Mouse (Mus musculus) limb, embryonic 14.5 days (tissue): ENCODE data around the gene Slc1a2. TPM values are rescaled to one million over a fixed set of nuclear protein-coding genes. Genes with fewer than 3 reads are reported as not detected.

ENCODE experiments used
- ATAC-seq: fragments of 200-750 bp; cut with Nextera tagmentation; 2 replicates; pipeline ENCODE4 v1.8.0; 2017; ENCODE audit warnings: low read depth, moderate number of reproducible peaks, moderate TSS enrichment; ENCODE audit not compliant: low FRiP score
- DNase-seq: peaks from one replicate; pipeline ENCODE4 v3.0.0-alpha.2; 2015; ENCODE audit warnings: low spot score
- H3K27ac ChIP-seq: fragments of 300-500 bp; sonication (generic); replicated peaks from 2 replicates; pipeline ENCODE4 v1.5.1; 2014; ENCODE audit warnings: low read depth, mild to moderate bottlenecking, low read length, moderate library complexity, mixed read lengths
- H3K27me3 ChIP-seq: fragments of 300-500 bp; sonication (generic); 2 replicates; pipeline ENCODE4 v1.6.1; 2014; ENCODE audit warnings: low read length, mixed read lengths; ENCODE audit not compliant: control insufficient read depth, insufficient read depth
- H3K36me3 ChIP-seq: fragments of 300-500 bp; sonication (generic); 2 replicates; pipeline ENCODE4 v1.6.1; 2014; ENCODE audit warnings: mild to moderate bottlenecking, low read length, moderate library complexity, mixed read lengths; ENCODE audit not compliant: control insufficient read depth, insufficient read depth
- H3K4me1 ChIP-seq: fragments of 300-500 bp; sonication (generic); 2 replicates; pipeline ENCODE4 v1.6.1; 2014; ENCODE audit warnings: antibody characterized with exemption, low read length, mixed read lengths; ENCODE audit not compliant: control insufficient read depth, insufficient read depth
- H3K4me2 ChIP-seq: fragments of 300-500 bp; sonication (generic); replicated peaks from 2 replicates; pipeline ENCODE4 v1.6.1; 2014; ENCODE audit warnings: low read depth, mild to moderate bottlenecking, low read length, moderate library complexity; ENCODE audit not compliant: severe bottlenecking
- H3K4me3 ChIP-seq: fragments of 300-500 bp; sonication (generic); replicated peaks from 2 replicates; pipeline ENCODE4 v1.5.1; 2014; ENCODE audit warnings: low read length
- H3K9ac ChIP-seq: fragments of 300-500 bp; sonication (generic); 2 replicates; pipeline ENCODE4 v1.6.1; 2014; ENCODE audit warnings: mild to moderate bottlenecking, low read depth, low read length, moderate library complexity; ENCODE audit not compliant: severe bottlenecking
- H3K9me3 ChIP-seq: fragments of 300-500 bp; sonication (generic); 2 replicates; pipeline ENCODE4 v1.6.1; 2016; ENCODE audit warnings: low read length; ENCODE audit not compliant: control insufficient read depth
- POLR2A ChIP-seq: fragments of 200-500 bp; IDR thresholded peaks from 2 replicates; pipeline ENCODE4 v1.8.0; 2012; ENCODE audit warnings: inconsistent platforms, mild to moderate bottlenecking, moderate library complexity, borderline replicate concordance; ENCODE audit not compliant: insufficient read depth, insufficient read length; ENCODE audit errors: extremely low read depth
- WGBS: fragments of 180-500 bp; shearing (Covaris S2); extraction: QIAGEN DNeasy Blood & Tissue Kit; methylation state at CpG from one replicate; pipeline ENCODE4 v1.1.7; 2014; 5-methylcytosine and 5-hydroxymethylcytosine counted together
- polyA plus RNA-seq, 2 experiments: library from polyadenylated mRNA; depleted of rRNA in 1 of 2; stranded (reverse) in 1 of 2; unstranded in 1 of 2; fragments of >200 nt; fragmentation: Nextera tagmentation in 1 of 2; extraction: Ambion mirVana in 1 of 2; gene quantifications; 2 replicates each; pipeline versions ENCODE4 v1.2.1 to v1.2.3; 2012 to 2014

The Slc1a2 gene
- polyA plus RNA-seq, 2 experiments, result 0.89 to 1.6 TPM

DNA sequence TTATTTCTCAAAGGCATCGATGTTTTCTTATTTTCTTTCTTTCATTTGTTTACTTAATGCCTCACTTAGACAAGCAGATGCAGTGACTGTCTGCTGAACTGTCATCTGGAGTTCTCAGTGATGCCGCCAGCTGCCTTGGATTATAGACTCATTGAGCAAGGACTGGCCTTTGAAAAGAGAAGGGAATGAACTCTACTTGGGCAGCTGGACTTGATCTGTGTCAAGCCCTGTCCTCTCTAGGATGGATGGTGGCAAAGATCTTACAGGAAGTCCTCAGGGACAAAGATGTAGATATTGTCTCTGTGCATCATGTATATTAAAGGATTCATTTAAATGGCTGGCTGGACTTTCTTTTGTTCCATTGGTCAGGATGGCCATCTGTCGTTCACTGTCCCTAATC lies 5.4 kb downstream of the Slc1a2 start:
- no peak for TF ChIP-seq POLR2A
- no peak overlapping the region for H3K4me2 ChIP-seq
- ATAC-seq (no peak), DNase-seq (no peak)
- H3K9ac ChIP-seq, result no peak overlapping the region
- no peaks in the 10 kb centered on the region for H3K9me3 ChIP-seq
- H3K4me3 ChIP-seq, result no peak overlapping the region
- H3K27me3 ChIP-seq, result peaks cover 19% of the 10 kb centered on the region
- H3K36me3 ChIP-seq, result no peaks in the 10 kb centered on the region
- H3K4me1 ChIP-seq, result peaks cover 6% of the 10 kb centered on the region; the same call in 1 of the 2 replicates
- 71% methylated on average over 3 of the region's 3 CpGs for WGBS
- H3K27ac ChIP-seq, result no peak overlapping the region

DNA sequence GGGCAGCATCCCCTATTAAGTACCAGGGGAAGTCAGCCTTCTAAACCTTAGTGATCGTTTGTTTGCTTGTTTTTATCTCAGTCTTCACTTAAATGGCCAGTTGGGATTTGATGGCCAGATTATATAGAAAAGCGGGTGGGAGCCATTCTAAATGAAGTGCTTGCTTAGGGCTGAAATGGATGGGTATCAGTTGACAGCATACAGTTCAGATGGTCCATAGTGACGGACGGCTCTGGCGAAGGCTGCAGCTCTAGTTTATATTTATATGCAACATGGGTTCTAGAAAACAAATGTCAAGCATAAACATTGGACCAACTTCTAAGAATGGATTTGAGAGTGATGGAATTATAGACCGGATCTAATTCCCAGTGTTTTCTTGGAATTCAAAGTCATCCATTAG lies 9.5 kb downstream of the Slc1a2 start:
- H3K27me3 ChIP-seq, result 0 out of 2 replicates have a peak, but pooled peaks cover 2% of the 10 kb centered on the region
- no peaks in the 10 kb centered on the region for H3K9me3 ChIP-seq
- no peak overlapping the region for H3K27ac ChIP-seq
- TF ChIP-seq POLR2A, result no peak
- H3K36me3 ChIP-seq, result no peaks in the 10 kb centered on the region
- DNase-seq (no peak), ATAC-seq (no peak)
- no peak overlapping the region for H3K9ac ChIP-seq
- H3K4me2 ChIP-seq, result no peak overlapping the region
- 63% methylated on average over 6 of the region's 6 CpGs for WGBS
- H3K4me3 ChIP-seq, result no peak overlapping the region
- H3K4me1 ChIP-seq, result no peaks in the 10 kb centered on the region; the same call in 1 of the 2 replicates

DNA sequence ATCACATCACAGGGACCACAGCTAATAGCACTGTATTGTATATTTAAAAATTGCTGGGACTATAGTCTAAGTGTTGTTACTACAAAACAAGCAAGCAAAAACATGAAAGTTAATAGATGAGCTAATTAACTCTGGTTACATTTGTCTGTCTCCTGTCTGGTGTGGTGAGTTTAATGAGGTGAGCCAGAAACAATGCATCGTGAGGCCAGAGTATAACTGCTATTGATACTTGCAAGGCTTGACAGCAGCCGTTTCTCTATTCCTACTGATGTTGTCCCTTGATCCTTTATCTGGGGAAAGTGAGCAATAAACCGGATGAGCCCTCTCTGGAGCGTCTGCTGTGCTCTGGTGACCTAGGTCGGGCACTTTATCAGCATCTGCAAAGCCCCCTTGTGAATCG lies 11.1 kb downstream of the Slc1a2 start:
- Histone ChIP-seq H3K9me3 (no peaks in the 10 kb centered on the region), H3K27me3 (0 out of 2 replicates have a peak, but pooled peaks cover 3% of the 10 kb centered on the region), H3K4me2 (no peak overlapping the region), H3K9ac (no peak overlapping the region), H3K36me3 (no peaks in the 10 kb centered on the region), H3K27ac (no peak overlapping the region), H3K4me3 (no peak overlapping the region), H3K4me1 (peaks cover 6% of the 10 kb centered on the region; the same call in 1 of the 2 replicates)
- ATAC-seq (no peak), DNase-seq (no peak)
- 22% methylated on average over 6 of the region's 6 CpGs for WGBS
- no peak for TF ChIP-seq POLR2A

DNA sequence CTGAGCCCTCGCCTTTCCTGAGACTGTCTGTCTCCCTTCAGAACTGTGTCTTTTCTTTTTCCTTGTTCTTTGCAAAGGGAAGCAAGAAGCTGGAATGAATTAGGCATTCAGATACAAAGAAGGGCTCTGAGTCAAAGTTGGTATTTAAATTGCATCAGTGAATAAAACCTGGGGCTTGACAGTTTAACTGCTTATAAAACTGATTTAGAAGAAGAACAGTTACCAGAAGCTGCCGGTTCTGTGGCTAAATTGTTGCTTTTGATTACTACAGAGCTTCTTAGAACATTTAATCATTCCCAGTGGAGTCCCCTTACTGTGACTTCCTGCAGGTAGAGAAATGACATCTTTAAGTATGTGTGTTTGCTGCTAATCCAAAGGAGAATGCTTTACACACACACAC lies 16.1 kb downstream of the Slc1a2 start:
- no peak overlapping the region for H3K9ac ChIP-seq
- no peaks in the 10 kb centered on the region for H3K9me3 ChIP-seq
- DNase-seq (peak; percentile 65), ATAC-seq (no peak)
- TF ChIP-seq POLR2A, result no peak
- H3K4me3 ChIP-seq, result no peak overlapping the region
- no peak overlapping the region for H3K4me2 ChIP-seq
- no peaks in the 10 kb centered on the region for H3K36me3 ChIP-seq
- peaks cover 23% of the 10 kb centered on the region for H3K4me1 ChIP-seq
- H3K27ac ChIP-seq, result no peak overlapping the region
- 13% methylated on average over 2 of the region's 2 CpGs for WGBS
- H3K27me3 ChIP-seq, result 0 out of 2 replicates have a peak, but pooled peaks cover 3% of the 10 kb centered on the region

DNA sequence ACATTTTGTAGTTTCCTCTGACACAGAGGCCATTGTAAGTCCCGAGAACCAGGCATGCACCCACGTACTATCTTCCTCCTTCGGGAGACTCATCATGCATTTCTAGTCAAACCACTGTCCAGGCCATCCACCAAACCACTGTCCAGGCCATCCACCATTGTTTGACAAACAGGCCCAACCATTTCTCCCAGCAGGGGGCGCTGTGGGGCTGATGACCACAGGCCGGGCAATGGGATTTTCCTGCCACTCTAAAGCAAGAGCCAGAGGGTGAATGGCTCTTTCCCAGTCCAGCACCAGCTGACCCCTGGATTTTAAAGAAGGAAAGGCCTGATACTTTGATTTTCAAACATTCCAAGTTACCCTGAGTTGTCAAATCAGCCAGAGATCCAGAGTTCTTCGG lies 16.8 kb downstream of the Slc1a2 start:
- Histone ChIP-seq H3K4me1 (peaks cover 23% of the 10 kb centered on the region), H3K27ac (no peak overlapping the region), H3K27me3 (0 out of 2 replicates have a peak, but pooled peaks cover 3% of the 10 kb centered on the region), H3K36me3 (no peaks in the 10 kb centered on the region), H3K4me2 (no peak overlapping the region), H3K9me3 (no peaks in the 10 kb centered on the region), H3K9ac (no peak overlapping the region), H3K4me3 (no peak overlapping the region)
- no peak for DNase-seq
- no peak for ATAC-seq
- TF ChIP-seq POLR2A, result no peak
- WGBS, result 69% methylated on average over 6 of the region's 6 CpGs
